Mouse (Mus musculus) retina, postnatal 7 days (tissue): Measurements from ENCODE around the gene Tectb.
"Not testable (repeated sequence)": the region's sequence is repeated elsewhere in the genome, so short reads cannot be mapped to it uniquely, and the experiment has no call there.

Experiments
- DNase-seq: peaks from one replicate; pipeline ENCODE4 v3.0.0-alpha.2; 2012; ENCODE audit warnings: low read depth, low spot score

Tectb gene

DNA sequence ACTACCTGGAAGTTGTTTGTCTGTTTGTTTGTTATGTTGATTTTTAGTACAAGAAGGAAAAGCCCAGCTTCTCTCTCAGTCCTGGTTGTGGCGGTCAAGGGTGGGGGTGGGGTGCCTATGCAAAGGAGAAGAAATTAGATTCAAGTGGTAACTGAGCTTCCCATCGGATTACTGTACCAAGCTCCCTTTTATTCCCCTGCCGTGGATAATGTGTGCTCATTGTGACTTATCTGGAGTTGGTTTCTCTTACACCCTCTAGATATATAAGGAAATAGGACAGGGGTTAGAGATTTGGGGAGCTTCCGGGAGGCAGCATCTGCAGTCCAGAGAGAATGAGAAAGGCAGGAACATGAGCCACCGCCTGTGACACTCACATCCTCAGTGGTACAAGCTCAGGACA lies at the start of gene Tectb:
Gene Tectb, plus strand, starts transcription at position 301 of the 400 bp plus-strand sequence.
- no peak for DNase-seq

GRCm38 (mm10) chr19:55131747-55132146 lies 48.8 kb upstream of the Tectb start:
- no peak for DNase-seq

DNA sequence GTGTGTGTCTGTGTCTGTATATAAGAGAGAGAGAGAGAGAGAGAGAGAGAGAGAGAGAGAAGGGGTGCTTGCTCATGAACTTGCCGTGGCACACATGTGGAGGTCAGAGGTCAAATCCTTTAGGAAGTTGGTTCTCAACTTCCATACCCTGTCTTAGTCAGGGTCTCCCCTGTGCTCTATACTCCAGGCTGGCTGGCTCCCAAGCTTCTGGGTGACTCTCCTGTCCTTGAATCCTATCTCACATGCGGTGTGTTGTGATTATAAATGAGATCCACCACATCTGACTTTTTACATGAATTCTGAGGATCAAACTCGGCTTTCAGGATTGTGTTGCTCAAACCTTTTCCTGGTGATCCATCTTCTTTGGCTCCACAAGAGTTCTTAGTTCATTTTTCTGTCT lies 48.1 kb upstream of the Tectb start:
- DNase-seq, result no peak

- no peak for DNase-seq
Observed at GRCm38 (mm10) chr19:55134521-55134920, 46.0 kb upstream of the Tectb start.

DNA sequence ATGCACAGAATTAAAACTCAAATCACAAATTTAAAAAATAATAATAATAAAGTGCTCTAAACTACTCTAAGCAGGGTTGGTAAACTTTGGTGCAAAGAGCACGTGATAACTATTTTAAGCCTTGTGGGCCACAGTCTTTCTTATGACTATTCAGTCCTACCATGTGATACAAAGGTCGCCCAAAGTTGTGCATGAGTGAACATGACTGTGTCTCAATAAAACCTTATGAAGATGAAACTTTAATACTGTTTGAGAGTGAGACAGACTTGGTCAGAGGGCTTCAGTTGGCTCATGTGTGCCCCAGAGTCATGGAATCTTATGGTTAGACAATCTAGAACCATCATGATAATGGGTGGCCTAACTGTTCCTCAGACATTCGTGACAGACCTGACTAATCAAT lies 44.6 kb upstream of the Tectb start:
- no peak for DNase-seq

- no peak for DNase-seq
Observed at GRCm38 (mm10) chr19:55136693-55137427, 43.7 kb upstream of the Tectb start.

DNA sequence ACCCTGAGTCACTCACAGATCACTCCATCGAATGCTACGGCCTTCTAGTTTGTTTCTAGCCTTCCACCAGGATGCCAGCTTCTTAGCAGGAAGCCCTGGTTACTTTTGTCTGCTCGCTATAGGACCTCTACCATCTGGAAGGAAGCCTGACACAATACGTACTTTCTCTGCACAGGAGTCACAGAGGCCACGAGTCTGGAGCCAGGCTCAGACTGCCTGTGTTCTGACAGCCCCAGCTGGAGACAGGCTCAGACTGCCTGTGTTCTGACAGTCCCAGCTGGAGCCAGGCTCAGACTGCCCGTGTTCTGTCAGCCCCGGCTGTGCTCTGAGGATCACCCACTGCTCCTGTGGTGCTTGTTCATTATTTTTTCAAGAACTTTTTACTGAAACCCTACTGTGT lies 42.6 kb upstream of the Tectb start:
- no peak for DNase-seq

GRCm38 (mm10) chr19:55138506-55138905 lies 42.0 kb upstream of the Tectb start:
- no peak for DNase-seq

GRCm38 (mm10) chr19:55139301-55139700 lies 41.2 kb upstream of the Tectb start:
- DNase-seq, result no peak

GRCm38 (mm10) chr19:55143391-55144300 lies 36.9 kb upstream of the Tectb start:
- no peak for DNase-seq

- DNase-seq, result no peak
Observed at GRCm38 (mm10) chr19:55144691-55145090, 35.8 kb upstream of the Tectb start.

DNA sequence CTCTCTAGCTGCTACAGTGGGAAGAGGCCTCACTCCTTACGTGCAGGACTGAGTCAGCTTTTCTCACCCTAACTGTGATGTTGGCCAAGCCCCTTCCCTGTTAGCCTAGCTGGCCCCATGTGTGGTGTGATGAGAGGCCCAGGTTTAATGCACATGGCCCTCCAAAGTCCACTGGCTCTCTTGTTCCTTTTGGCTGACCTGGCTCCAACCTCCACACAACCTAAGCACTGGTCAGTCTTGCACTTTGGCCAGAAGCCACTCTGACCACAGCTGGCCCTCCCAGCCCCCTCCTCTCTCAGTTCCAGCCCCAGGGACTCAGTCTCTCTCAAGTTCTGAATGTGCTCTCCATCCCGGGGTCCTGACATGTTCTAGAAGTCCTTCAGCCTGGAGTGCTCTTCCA lies 35.4 kb upstream of the Tectb start:
- DNase-seq, result no peak

DNA sequence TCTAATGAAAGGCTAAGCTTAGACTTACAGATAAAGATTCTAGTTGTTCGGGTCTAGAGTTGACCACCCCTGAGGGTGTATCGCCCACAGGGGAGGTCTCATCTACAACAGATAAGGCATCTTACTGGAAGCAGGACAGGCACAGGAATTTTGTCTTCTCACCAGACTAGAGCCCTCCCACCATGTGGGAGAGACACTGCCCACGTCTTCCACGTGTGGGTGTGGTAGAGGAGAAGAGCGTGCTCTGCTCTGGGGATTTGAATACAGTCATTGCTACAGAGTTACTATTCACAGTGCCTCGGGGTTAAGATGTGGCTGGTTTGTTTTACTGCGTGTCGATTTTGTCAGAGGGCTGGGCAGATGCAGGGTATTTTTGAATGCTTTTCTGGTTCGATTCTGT lies 33.0 kb upstream of the Tectb start:
- no peak for DNase-seq

- no peak for DNase-seq
Observed at GRCm38 (mm10) chr19:55148109-55148508, 32.4 kb upstream of the Tectb start.

GRCm38 (mm10) chr19:55149646-55150045 lies 30.9 kb upstream of the Tectb start:
- no peak for DNase-seq

DNA sequence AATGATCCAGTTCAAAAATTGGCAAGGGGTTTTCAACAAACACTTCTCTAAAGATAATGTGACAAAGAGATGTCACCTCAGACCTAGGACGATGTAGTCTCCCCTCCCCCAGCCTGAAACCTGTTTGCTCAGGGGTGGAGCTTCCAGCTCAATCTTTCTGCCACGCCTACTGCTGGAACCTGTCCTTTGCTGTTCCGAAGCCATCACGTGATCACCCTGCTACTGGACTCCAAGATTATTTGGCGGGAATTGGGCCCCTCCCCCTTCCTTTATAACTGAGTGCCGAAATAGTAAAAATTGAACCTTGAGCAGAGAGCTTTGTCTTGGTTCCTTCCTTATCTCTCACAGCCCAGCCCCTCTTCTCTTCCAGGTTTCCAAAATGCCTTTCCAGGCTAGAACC lies 28.3 kb upstream of the Tectb start:
- DNase-seq, result not testable (repeated sequence)

GRCm38 (mm10) chr19:55152983-55153382 lies 27.6 kb upstream of the Tectb start:
- DNase-seq, result no peak

DNA sequence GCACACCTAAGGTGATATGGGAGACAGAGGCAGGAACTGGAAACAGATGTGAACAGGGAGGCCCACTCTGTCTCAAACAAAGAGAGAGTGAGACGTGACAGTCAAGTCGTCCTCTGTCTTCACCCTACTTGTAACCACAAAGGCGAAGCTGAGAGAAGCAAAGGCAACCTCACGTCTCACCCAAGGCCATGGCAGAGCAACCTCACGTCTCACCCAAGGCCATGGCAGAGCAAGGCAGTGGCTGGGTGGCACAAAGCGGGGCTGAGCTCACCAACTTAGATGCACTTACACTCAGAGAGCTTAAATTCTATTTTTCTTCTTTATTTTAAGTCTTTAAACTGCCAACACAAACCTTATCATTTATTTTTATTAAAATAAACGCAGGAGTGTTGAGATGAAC lies 23.5 kb upstream of the Tectb start:
- no peak for DNase-seq

DNA sequence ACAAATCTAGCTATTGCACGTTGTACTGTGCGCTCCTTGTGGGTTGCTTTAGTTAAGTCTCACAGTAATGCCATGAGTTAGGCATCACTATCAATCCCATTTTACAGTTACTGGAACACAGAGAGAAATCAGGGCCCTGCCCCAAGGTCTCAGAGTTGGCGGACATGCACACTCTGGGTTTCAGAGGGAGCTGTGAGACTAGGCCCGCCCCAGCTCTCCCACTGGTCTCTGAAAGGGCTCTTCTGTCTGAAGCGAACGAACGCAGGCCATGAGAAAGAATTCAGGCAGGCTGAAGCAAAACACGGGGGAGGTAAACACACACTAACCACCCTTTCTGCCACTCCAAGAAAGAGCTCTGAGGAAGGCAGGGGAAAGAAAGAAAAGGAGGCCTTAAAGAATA lies 21.9 kb upstream of the Tectb start:
- no peak for DNase-seq

DNA sequence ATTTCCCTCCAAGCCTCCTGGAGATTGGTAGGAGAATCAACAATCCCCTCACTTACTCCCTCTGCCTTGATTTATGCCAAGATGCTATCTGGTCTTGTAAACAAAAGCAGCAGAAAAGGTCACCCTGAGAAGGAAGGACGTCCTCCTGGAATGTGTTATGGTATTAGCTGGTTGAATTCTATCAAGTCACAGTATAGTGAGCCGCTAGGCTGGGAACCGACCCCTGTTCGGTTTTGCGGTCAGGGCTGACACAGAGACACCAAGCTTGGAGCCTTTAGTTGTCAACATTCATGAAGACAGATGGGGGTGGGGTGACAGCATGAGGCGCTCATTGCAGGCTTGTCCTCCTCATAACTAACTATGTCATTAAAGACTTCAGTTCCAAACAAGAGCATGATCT lies 20.7 kb upstream of the Tectb start:
- no peak for DNase-seq

DNA sequence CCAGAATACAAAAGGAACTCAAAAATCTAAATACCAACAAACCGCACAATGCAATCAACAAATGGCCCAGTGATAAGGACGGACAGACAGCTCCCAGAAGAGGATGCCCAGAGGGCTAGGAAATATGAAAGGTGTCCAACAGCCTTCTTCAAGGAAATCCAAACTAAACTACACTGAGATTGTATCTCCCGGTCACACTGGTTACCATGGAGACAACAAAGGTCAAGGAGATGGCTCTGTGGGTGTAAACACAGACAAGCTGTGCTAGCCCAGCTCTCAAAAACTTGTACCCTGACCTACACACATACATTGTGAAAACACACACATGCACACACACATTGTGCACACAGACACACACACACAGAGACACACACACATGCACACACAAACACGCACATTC lies 18.3 kb upstream of the Tectb start:
- DNase-seq, result no peak

DNA sequence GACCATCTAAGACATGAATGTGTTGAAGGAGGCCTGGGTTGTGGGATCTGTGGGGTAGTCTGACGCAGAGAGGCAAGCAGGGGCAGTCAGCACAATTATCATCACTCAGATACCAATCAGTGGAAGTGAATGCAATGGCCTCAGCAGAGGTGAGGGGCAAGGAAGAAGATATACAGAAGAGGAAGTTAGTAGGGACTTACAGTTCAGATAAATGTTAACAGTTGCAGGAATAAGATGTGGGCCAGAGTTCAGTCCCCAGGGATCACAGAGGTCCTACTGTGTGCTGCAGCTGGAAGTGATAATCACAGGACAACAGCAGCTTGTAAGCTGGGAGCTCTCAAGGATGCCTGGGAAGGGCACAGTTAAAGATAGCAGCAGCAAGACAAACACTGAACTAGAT lies 16.4 kb upstream of the Tectb start:
- no peak for DNase-seq
